Mouse (Mus musculus): ENCODE data around the gene D430042O09Rik. TPM values are rescaled to one million over a fixed set of nuclear protein-coding genes. Genes with fewer than 3 reads are reported as not detected.

Gene D430042O09Rik
- polyA plus RNA-seq, 1 experiment, result 17.5 TPM

- Histone ChIP-seq H3K4me1 (ENCODE audit: control insufficient read depth, insufficient read depth, insufficient read length, low read length) (no peaks in the 10 kb centered on the region), H3K27ac (ENCODE audit: insufficient read depth, low read depth, low read length) (no peak overlapping the region), H3K4me3 (ENCODE audit: low read depth, low read length) (no peak overlapping the region), H3K27me3 (ENCODE audit: control insufficient read depth, insufficient read depth, low read length) (no peaks in the 10 kb centered on the region), H3K36me3 (ENCODE audit: control insufficient read depth, insufficient read depth, low read length) (peaks cover 11% of the 10 kb centered on the region)
- 99% methylated on average over 2 of the region's 2 CpGs for WGBS
- TF ChIP-seq POLR2A (IDR thresholded peaks at IDR 0.05; ENCODE audit: low read depth, low read length) (no peak), CTCF (IDR thresholded peaks at IDR 0.05; ENCODE audit: extremely low read depth, insufficient read length, insufficient replicate concordance, low read depth, low read length) (no peak)
These were observed 125.8 kb downstream of the D430042O09Rik start for GRCm38 (mm10) chr7:125833471-125833870.

DNA sequence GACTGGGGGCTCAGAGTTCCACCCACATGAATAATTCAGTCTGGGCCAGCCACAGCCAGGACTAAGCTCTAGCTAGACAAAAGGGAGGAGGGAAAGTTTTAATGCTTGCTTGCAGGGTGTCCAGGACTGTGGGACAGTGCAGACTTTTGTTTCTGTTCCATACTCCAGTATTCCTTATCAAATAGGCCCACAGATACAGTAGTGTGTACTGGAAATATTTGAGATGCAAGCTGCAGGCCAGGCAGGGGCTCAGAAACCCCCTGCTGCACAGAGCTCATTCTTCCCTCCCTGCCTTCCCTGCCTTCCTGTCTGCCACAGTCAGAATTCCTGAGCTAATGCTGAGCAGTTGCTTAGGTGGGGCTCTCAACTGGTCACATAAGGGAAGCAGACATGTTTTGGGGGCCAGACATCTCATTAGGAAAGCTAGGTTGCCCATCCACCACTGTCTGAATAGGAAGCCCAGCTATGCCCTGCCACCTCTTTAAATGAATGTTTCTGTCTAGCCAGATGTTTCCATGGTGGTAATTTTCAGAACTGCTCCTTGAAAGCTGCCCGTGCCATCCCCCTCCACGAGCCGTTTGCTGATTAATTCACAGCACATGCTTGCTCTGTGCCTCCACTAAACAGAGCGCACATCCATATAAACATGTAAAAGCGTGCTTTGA is 130.5 kb downstream of the D430042O09Rik start:
- WGBS, result 84% methylated on average over 5 of the region's 5 CpGs
- Histone ChIP-seq H3K4me3 (ENCODE audit: low read depth, low read length) (no peak overlapping the region), H3K4me1 (ENCODE audit: control insufficient read depth, insufficient read depth, insufficient read length, low read length) (no peaks in the 10 kb centered on the region), H3K27ac (ENCODE audit: insufficient read depth, low read depth, low read length) (no peak overlapping the region), H3K27me3 (ENCODE audit: control insufficient read depth, insufficient read depth, low read length) (no peaks in the 10 kb centered on the region), H3K36me3 (ENCODE audit: control insufficient read depth, insufficient read depth, low read length) (peaks cover 7% of the 10 kb centered on the region; the same call in 1 of the 2 replicates)
- TF ChIP-seq POLR2A (IDR thresholded peaks at IDR 0.05; ENCODE audit: low read depth, low read length) (no peak), CTCF (IDR thresholded peaks at IDR 0.05; ENCODE audit: extremely low read depth, insufficient read length, insufficient replicate concordance, low read depth, low read length) (no peak)

- peaks cover 14% of the 10 kb centered on the region; the same call in 1 of the 2 replicates for H3K36me3 ChIP-seq (ENCODE audit: control insufficient read depth, insufficient read depth, low read length)
- 70% methylated on average over 1 of the region's 1 CpGs for WGBS
- no peak for TF ChIP-seq CTCF (IDR thresholded peaks at IDR 0.05; ENCODE audit: extremely low read depth, insufficient read length, insufficient replicate concordance, low read depth, low read length)
- no peak for TF ChIP-seq POLR2A (IDR thresholded peaks at IDR 0.05; ENCODE audit: low read depth, low read length)
These were observed 137.9 kb downstream of the D430042O09Rik start for GRCm38 (mm10) chr7:125845611-125846010.

DNA sequence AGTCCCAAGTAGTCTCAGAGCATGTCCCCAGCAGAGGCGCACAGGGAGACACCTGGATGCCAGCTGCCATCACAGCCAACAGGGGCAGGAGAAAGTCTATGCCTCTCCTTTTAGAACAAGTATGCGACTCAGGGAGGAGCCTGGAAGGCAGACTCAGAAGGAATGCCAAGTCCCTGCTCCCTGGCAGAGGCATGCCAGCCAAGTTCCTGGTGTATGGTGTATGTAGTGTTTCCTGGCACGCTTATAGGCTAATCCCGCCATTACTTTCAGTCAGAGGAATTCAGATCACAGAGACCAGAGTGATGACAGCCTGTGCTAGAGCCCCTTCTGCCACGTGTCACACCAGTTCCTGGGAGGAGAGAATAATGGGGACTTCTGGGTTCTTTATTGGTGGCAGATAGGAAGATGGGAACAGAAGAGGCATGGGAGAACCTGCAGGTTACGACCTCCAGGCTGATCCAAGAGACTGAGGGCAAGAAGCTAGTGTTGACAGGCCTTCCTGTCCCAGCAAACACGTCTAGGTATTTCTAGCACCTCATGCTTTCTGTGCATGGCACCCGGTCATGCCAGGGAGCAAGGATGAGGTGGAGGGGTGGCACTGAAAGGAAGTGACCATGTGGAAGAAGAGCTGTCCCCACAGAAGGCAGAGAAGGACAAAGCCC is 139.3 kb downstream of the D430042O09Rik start:
- no peak overlapping the region for H3K27ac ChIP-seq (ENCODE audit: insufficient read depth, low read depth, low read length)
- no peaks in the 10 kb centered on the region for H3K4me1 ChIP-seq (ENCODE audit: control insufficient read depth, insufficient read depth, insufficient read length, low read length)
- peaks cover 23% of the 10 kb centered on the region for H3K36me3 ChIP-seq (ENCODE audit: control insufficient read depth, insufficient read depth, low read length)
- no peaks in the 10 kb centered on the region for H3K27me3 ChIP-seq (ENCODE audit: control insufficient read depth, insufficient read depth, low read length)
- TF ChIP-seq POLR2A (IDR thresholded peaks at IDR 0.05; ENCODE audit: low read depth, low read length) (no peak), CTCF (IDR thresholded peaks at IDR 0.05; ENCODE audit: extremely low read depth, insufficient read length, insufficient replicate concordance, low read depth, low read length) (no peak)
- no peak overlapping the region for H3K4me3 ChIP-seq (ENCODE audit: low read depth, low read length)
- WGBS, result 74% methylated on average over 8 of the region's 8 CpGs

More at GRCm38 (mm10) chr7:125845611-125846010, 137.9 kb downstream of the D430042O09Rik start:
- Histone ChIP-seq H3K27ac (ENCODE audit: insufficient read depth, low read depth, low read length) (no peak overlapping the region), H3K4me3 (ENCODE audit: low read depth, low read length) (no peak overlapping the region), H3K4me1 (ENCODE audit: control insufficient read depth, insufficient read depth, insufficient read length, low read length) (no peaks in the 10 kb centered on the region), H3K27me3 (ENCODE audit: control insufficient read depth, insufficient read depth, low read length) (no peaks in the 10 kb centered on the region)

- H3K36me3 ChIP-seq (ENCODE audit: control insufficient read depth, insufficient read depth, low read length), result peaks cover 23% of the 10 kb centered on the region
- TF ChIP-seq CTCF (IDR thresholded peaks at IDR 0.05; ENCODE audit: extremely low read depth, insufficient read length, insufficient replicate concordance, low read depth, low read length) (no peak), POLR2A (IDR thresholded peaks at IDR 0.05; ENCODE audit: low read depth, low read length) (no peak)
- no peaks in the 10 kb centered on the region for H3K4me1 ChIP-seq (ENCODE audit: control insufficient read depth, insufficient read depth, insufficient read length, low read length)
- H3K4me3 ChIP-seq (ENCODE audit: low read depth, low read length), result no peak overlapping the region
- no peak overlapping the region for H3K27ac ChIP-seq (ENCODE audit: insufficient read depth, low read depth, low read length)
- H3K27me3 ChIP-seq (ENCODE audit: control insufficient read depth, insufficient read depth, low read length), result no peaks in the 10 kb centered on the region
- 92% methylated on average over 2 of the region's 2 CpGs for WGBS
These were observed 139.8 kb downstream of the D430042O09Rik start for GRCm38 (mm10) chr7:125847528-125847866.

DNA sequence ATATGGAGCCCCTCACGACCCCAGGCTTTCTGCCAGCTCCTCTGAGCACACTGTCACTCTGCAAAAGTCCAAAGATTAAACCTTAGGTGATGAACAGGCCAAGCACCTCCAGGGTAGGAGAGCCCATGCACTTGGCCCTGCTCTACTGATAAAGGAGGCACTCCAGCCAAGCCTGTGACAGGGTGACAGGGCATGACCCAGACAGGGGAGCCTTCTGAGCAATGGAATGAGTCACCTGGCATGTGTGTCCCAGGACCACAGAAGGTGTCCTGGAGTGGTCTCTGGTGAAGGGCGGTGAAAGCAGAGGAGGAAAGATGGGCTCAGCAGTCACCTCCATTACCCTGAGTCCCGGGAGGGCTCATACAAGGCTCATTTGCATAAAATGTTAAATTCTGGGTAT is 151.9 kb downstream of the D430042O09Rik start:
- H3K27me3 ChIP-seq (ENCODE audit: control insufficient read depth, insufficient read depth, low read length), result no peaks in the 10 kb centered on the region
- TF ChIP-seq POLR2A (IDR thresholded peaks at IDR 0.05; ENCODE audit: low read depth, low read length) (no peak), CTCF (IDR thresholded peaks at IDR 0.05; ENCODE audit: extremely low read depth, insufficient read length, insufficient replicate concordance, low read depth, low read length) (no peak)
- no peaks in the 10 kb centered on the region for H3K4me1 ChIP-seq (ENCODE audit: control insufficient read depth, insufficient read depth, insufficient read length, low read length)
- WGBS, result 67% methylated on average over 3 of the region's 3 CpGs
- peaks cover 8% of the 10 kb centered on the region; the same call in 1 of the 2 replicates for H3K36me3 ChIP-seq (ENCODE audit: control insufficient read depth, insufficient read depth, low read length)
- no peak overlapping the region for H3K4me3 ChIP-seq (ENCODE audit: low read depth, low read length)
- no peak overlapping the region for H3K27ac ChIP-seq (ENCODE audit: insufficient read depth, low read depth, low read length)

- no peak for TF ChIP-seq POLR2A (IDR thresholded peaks at IDR 0.05; ENCODE audit: low read depth, low read length)
- TF ChIP-seq CTCF (IDR thresholded peaks at IDR 0.05; ENCODE audit: extremely low read depth, insufficient read length, insufficient replicate concordance, low read depth, low read length), result no peak
- Histone ChIP-seq H3K4me3 (ENCODE audit: low read depth, low read length) (no peak overlapping the region), H3K27me3 (ENCODE audit: control insufficient read depth, insufficient read depth, low read length) (no peaks in the 10 kb centered on the region), H3K36me3 (ENCODE audit: control insufficient read depth, insufficient read depth, low read length) (peaks cover 11% of the 10 kb centered on the region; the same call in 1 of the 2 replicates), H3K4me1 (ENCODE audit: control insufficient read depth, insufficient read depth, insufficient read length, low read length) (no peaks in the 10 kb centered on the region), H3K27ac (ENCODE audit: insufficient read depth, low read depth, low read length) (no peak overlapping the region)
- 92% methylated on average over 9 of the region's 9 CpGs for WGBS
These were observed 152.7 kb downstream of the D430042O09Rik start for GRCm38 (mm10) chr7:125860421-125860820.
